Mouse (Mus musculus): Measurements from ENCODE around the gene Dcaf8. TPM values are rescaled to one million over a fixed set of nuclear protein-coding genes. Genes with fewer than 3 reads are reported as not detected.
A peak's percentile ranks its signal among the peaks of the same experiment; 100 is the strongest.

The Dcaf8 gene
- polyA plus RNA-seq, 2 experiments = 34.6 to 36.2 TPM

GRCm38 (mm10) chr1:172141529-172141928 is 6.4 kb upstream of the Dcaf8 start:
- no peak overlapping the region for H3K4me3 ChIP-seq (ENCODE audit: insufficient read depth in 1 of 2, low read depth in 2 of 2, low read length in 2 of 2)
- no peak overlapping the region for H3K9ac ChIP-seq (replicated peaks)
- H3K27ac ChIP-seq = no peak overlapping the region
- no peaks in the 10 kb centered on the region for H3K27me3 ChIP-seq (ENCODE audit: control insufficient read depth, insufficient read depth, low read length)
- H3K4me2 ChIP-seq (ENCODE audit: low read depth) = no peak overlapping the region
- ATAC-seq (ENCODE audit: insufficient read depth) (no peak), DNase-seq (ENCODE audit: low read depth in 3 of 3, low spot score in 3 of 3) (no peak)
- H3K36me3 ChIP-seq (replicated peaks; ENCODE audit: control insufficient read depth, insufficient read depth, low read depth) = no peaks in the 10 kb centered on the region
- no peaks in the 10 kb centered on the region; a peak in 1 of 4 replicates for H3K4me1 ChIP-seq (replicated peaks; ENCODE audit: control insufficient read depth in 2 of 2, insufficient read depth in 2 of 2, low read length in 1 of 2)
- 60% methylated on average over 3 of the region's 3 CpGs for WGBS (ENCODE audit: insufficient replicate concordance)
- H3K9me3 ChIP-seq (ENCODE audit: control insufficient read depth, low read length) = no peaks in the 10 kb centered on the region
- no peak for TF ChIP-seq CTCF (IDR thresholded peaks at IDR 0.05; ENCODE audit: low read depth)
- no peak for TF ChIP-seq EP300 (IDR thresholded peaks at IDR 0.05; ENCODE audit: low read depth)

GRCm38 (mm10) chr1:172143570-172143969 is 4.3 kb upstream of the Dcaf8 start:
- H3K4me2 ChIP-seq (ENCODE audit: low read depth) = no peak overlapping the region
- H3K36me3 ChIP-seq (replicated peaks; ENCODE audit: control insufficient read depth, insufficient read depth, low read depth) = no peaks in the 10 kb centered on the region
- H3K4me3 ChIP-seq (ENCODE audit: insufficient read depth in 1 of 2, low read depth in 2 of 2, low read length in 2 of 2) = no peak overlapping the region
- TF ChIP-seq EP300 (IDR thresholded peaks at IDR 0.05; ENCODE audit: low read depth) = no peak
- TF ChIP-seq CTCF (IDR thresholded peaks at IDR 0.05; ENCODE audit: low read depth) = peak; percentile 76
- H3K27me3 ChIP-seq (ENCODE audit: control insufficient read depth, insufficient read depth, low read length) = no peaks in the 10 kb centered on the region
- no peak overlapping the region for H3K27ac ChIP-seq
- H3K4me1 ChIP-seq (replicated peaks; ENCODE audit: control insufficient read depth in 2 of 2, insufficient read depth in 2 of 2, low read length in 1 of 2) = peaks cover 2 to 6% of the 10 kb centered on the region in 2 experiments; a peak in 3 of 4 replicates
- no peak for ATAC-seq (ENCODE audit: insufficient read depth)
- 11% methylated on average over 1 of the region's 1 CpGs for WGBS (ENCODE audit: insufficient replicate concordance)
- H3K9me3 ChIP-seq (ENCODE audit: control insufficient read depth, low read length) = no peaks in the 10 kb centered on the region
- H3K9ac ChIP-seq (replicated peaks) = no peak overlapping the region
- peak in 1 of 3 experiments; percentile 47 for DNase-seq (ENCODE audit: low read depth in 3 of 3, low spot score in 3 of 3)

GRCm38 (mm10) chr1:172148279-172148954 is 533 bp downstream of the Dcaf8 start:
- peak overlapping the region; percentile 100 for H3K9ac ChIP-seq (replicated peaks)
- H3K4me1 ChIP-seq (replicated peaks; ENCODE audit: control insufficient read depth in 2 of 2, insufficient read depth in 2 of 2, low read length in 1 of 2) = peaks cover 7 to 22% of the 10 kb centered on the region in 2 experiments; a peak in 3 of 4 replicates
- under 1% methylated on average over 39 of the region's 40 CpGs for WGBS (ENCODE audit: insufficient replicate concordance)
- H3K4me2 ChIP-seq (ENCODE audit: low read depth) = peak overlapping the region; percentile 82
- H3K9me3 ChIP-seq (ENCODE audit: control insufficient read depth, low read length) = no peaks in the 10 kb centered on the region
- H3K36me3 ChIP-seq (replicated peaks; ENCODE audit: control insufficient read depth, insufficient read depth, low read depth) = peaks cover 29% of the 10 kb centered on the region
- peak; percentile 50 for ATAC-seq (ENCODE audit: insufficient read depth)
- H3K4me3 ChIP-seq (ENCODE audit: insufficient read depth in 1 of 2, low read depth in 2 of 2, low read length in 2 of 2) = peak overlapping the region; percentile 80 to 100
- TF ChIP-seq EP300 (IDR thresholded peaks at IDR 0.05; ENCODE audit: low read depth) (no peak), CTCF (IDR thresholded peaks at IDR 0.05; ENCODE audit: low read depth) (no peak)
- H3K27me3 ChIP-seq (ENCODE audit: control insufficient read depth, insufficient read depth, low read length) = no peaks in the 10 kb centered on the region
- peak; percentile 59 to 73 (median 63) for DNase-seq (ENCODE audit: low read depth in 3 of 3, low spot score in 3 of 3)
- H3K27ac ChIP-seq = peak overlapping the region; percentile 88

GRCm38 (mm10) chr1:172148955-172149815 is 1.3 kb downstream of the Dcaf8 start:
- TF ChIP-seq CTCF (IDR thresholded peaks at IDR 0.05; ENCODE audit: low read depth) = no peak
- 0 out of 2 replicates have a peak, but pooled peaks have one; percentile 25 for TF ChIP-seq EP300 (IDR thresholded peaks at IDR 0.05; ENCODE audit: low read depth)
- WGBS (ENCODE audit: insufficient replicate concordance) = 3% methylated on average over 19 of the region's 19 CpGs
- DNase-seq (ENCODE audit: low read depth in 3 of 3, low spot score in 3 of 3) = peak; percentile 62 to 75 (median 64)

GRCm38 (mm10) chr1:172154536-172154935 is 6.7 kb downstream of the Dcaf8 start:
- no peak overlapping the region for H3K27ac ChIP-seq
- no peak overlapping the region for H3K4me3 ChIP-seq (ENCODE audit: insufficient read depth in 1 of 2, low read depth in 2 of 2, low read length in 2 of 2)
- H3K9ac ChIP-seq (replicated peaks) = no peak overlapping the region
- 81% methylated on average over 3 of the region's 3 CpGs for WGBS (ENCODE audit: insufficient replicate concordance)
- no peaks in the 10 kb centered on the region for H3K9me3 ChIP-seq (ENCODE audit: control insufficient read depth, low read length)
- H3K27me3 ChIP-seq (ENCODE audit: control insufficient read depth, insufficient read depth, low read length) = no peaks in the 10 kb centered on the region
- peaks cover 5 to 14% of the 10 kb centered on the region in 2 experiments; a peak in 3 of 4 replicates for H3K4me1 ChIP-seq (replicated peaks; ENCODE audit: control insufficient read depth in 2 of 2, insufficient read depth in 2 of 2, low read length in 1 of 2)
- DNase-seq (ENCODE audit: low read depth in 3 of 3, low spot score in 3 of 3) (no peak), ATAC-seq (ENCODE audit: insufficient read depth) (no peak)
- TF ChIP-seq CTCF (IDR thresholded peaks at IDR 0.05; ENCODE audit: low read depth) (no peak), EP300 (IDR thresholded peaks at IDR 0.05; ENCODE audit: low read depth) (no peak)
- peaks cover 57% of the 10 kb centered on the region for H3K36me3 ChIP-seq (replicated peaks; ENCODE audit: control insufficient read depth, insufficient read depth, low read depth)
- no peak overlapping the region for H3K4me2 ChIP-seq (ENCODE audit: low read depth)

More at GRCm38 (mm10) chr1:172148955-172149815, 1.3 kb downstream of the Dcaf8 start:
- ATAC-seq (ENCODE audit: insufficient read depth) = peak; percentile 11; the same call in 1 of the 2 replicates
- Histone ChIP-seq H3K27me3 (ENCODE audit: control insufficient read depth, insufficient read depth, low read length) (no peaks in the 10 kb centered on the region), H3K4me3 (ENCODE audit: insufficient read depth in 1 of 2, low read depth in 2 of 2, low read length in 2 of 2) (peak overlapping the region; percentile 80 to 100), H3K9ac (replicated peaks) (peak overlapping the region; percentile 100), H3K36me3 (replicated peaks; ENCODE audit: control insufficient read depth, insufficient read depth, low read depth) (peaks cover 36% of the 10 kb centered on the region), H3K9me3 (ENCODE audit: control insufficient read depth, low read length) (no peaks in the 10 kb centered on the region), H3K27ac (peak overlapping the region; percentile 88), H3K4me1 (replicated peaks; ENCODE audit: control insufficient read depth in 2 of 2, insufficient read depth in 2 of 2, low read length in 1 of 2) (peaks cover 7 to 22% of the 10 kb centered on the region in 2 experiments; a peak in 3 of 4 replicates), H3K4me2 (ENCODE audit: low read depth) (peak overlapping the region; percentile 82)
